Mouse (Mus musculus) kidney, adult 2 months (tissue): ENCODE measurements at regions not wholly inside any gene's neighbourhood (a gene's known extent, or its start where the extent isn't known, plus 50 kb on each side); places are given as distances from the start of the nearest gene placed in this dataset.
"Not testable (repeated sequence)": the region's sequence is repeated elsewhere in the genome, so short reads cannot be mapped to it uniquely, and the experiment has no call there.

ENCODE experiments used
- DNase-seq: peaks from one replicate; pipeline ENCODE4 v3.0.0; 2021
- H3K27ac ChIP-seq: fragments of 200-500 bp; 2 replicates; pipeline ENCODE4 v1.5.1; 2012; ENCODE audit warnings: low read depth, low read length, control low read depth, inconsistent platforms; ENCODE audit not compliant: insufficient read depth
- H3K27me3 ChIP-seq: fragments of 200-500 bp; replicated peaks from 2 replicates; pipeline ENCODE4 v1.6.1; 2012; ENCODE audit warnings: mild to moderate bottlenecking, moderate library complexity, low read length, inconsistent platforms; ENCODE audit not compliant: control insufficient read depth, insufficient read depth
- H3K36me3 ChIP-seq: fragments of 200-500 bp; 2 replicates; pipeline ENCODE4 v1.6.1; 2012; ENCODE audit warnings: mild to moderate bottlenecking, moderate library complexity, low read length, inconsistent platforms; ENCODE audit not compliant: control insufficient read depth, insufficient read depth
- H3K4me1 ChIP-seq: fragments of 200-500 bp; 2 replicates; pipeline ENCODE4 v1.6.1; 2011; ENCODE audit warnings: low read length; ENCODE audit not compliant: control insufficient read depth, insufficient read depth
- H3K4me3 ChIP-seq: fragments of 200-500 bp; 2 replicates; pipeline ENCODE4 v1.5.1; 2011; ENCODE audit warnings: mild to moderate bottlenecking, low read depth, low read length, control low read depth; ENCODE audit not compliant: insufficient read depth
- CTCF ChIP-seq: fragments of 200-500 bp; conservative IDR thresholded peaks from 2 replicates; pipeline ENCODE4 v1.5.1; 2011; ENCODE audit warnings: low read depth, mild to moderate bottlenecking, control low read depth, low read length, moderate library complexity, mixed read lengths; ENCODE audit not compliant: insufficient read depth, insufficient read length
- POLR2A ChIP-seq: fragments of 200-500 bp; IDR thresholded peaks from one replicate; pipeline ENCODE4 v1.6.1; 2011; ENCODE audit warnings: low read depth, low read length, control low read depth
- WGBS: fragments of 180-500 bp; shearing (Covaris S2); methylation state at CpG from one replicate; pipeline ENCODE4 v1.1.7; 2018; 5-methylcytosine and 5-hydroxymethylcytosine counted together

- WGBS, result 77% methylated on average over 7 of the region's 7 CpGs
- H3K4me3 ChIP-seq, result no peak overlapping the region
- H3K4me1 ChIP-seq, result no peaks in the 10 kb centered on the region
- no peak for DNase-seq
- no peak overlapping the region for H3K27ac ChIP-seq
- H3K27me3 ChIP-seq, result no peaks in the 10 kb centered on the region
- TF ChIP-seq POLR2A, result no peak
- no peak for TF ChIP-seq CTCF
- H3K36me3 ChIP-seq, result no peaks in the 10 kb centered on the region
Observed at GRCm38 (mm10) chr15:38129330-38129729, 704.0 kb downstream of the 4930447A16Rik start.

- H3K4me1 ChIP-seq, result no peaks in the 10 kb centered on the region
- H3K27me3 ChIP-seq, result no peaks in the 10 kb centered on the region
- DNase-seq, result no peak
- no peak for TF ChIP-seq CTCF
- no peak for TF ChIP-seq POLR2A
- no peak overlapping the region for H3K27ac ChIP-seq
- no peaks in the 10 kb centered on the region for H3K36me3 ChIP-seq
- no peak overlapping the region for H3K4me3 ChIP-seq
- 80% methylated on average over 8 of the region's 8 CpGs for WGBS
Observed at GRCm38 (mm10) chr15:38129861-38130631, 704.7 kb downstream of the 4930447A16Rik start.

- WGBS, result 97% methylated on average over 2 of the region's 2 CpGs
Observed at GRCm38 (mm10) chr15:38130632-38131028, 705.3 kb downstream of the 4930447A16Rik start.

GRCm38 (mm10) chr15:38139639-38140038, 714.3 kb downstream of the 4930447A16Rik start:
- no peak overlapping the region for H3K4me3 ChIP-seq
- H3K4me1 ChIP-seq, result no peaks in the 10 kb centered on the region
- no peak for TF ChIP-seq CTCF
- no peak for TF ChIP-seq POLR2A
- DNase-seq, result no peak
- no peak overlapping the region for H3K27ac ChIP-seq
- WGBS, result 98% methylated on average over 1 of the region's 1 CpGs
- no peaks in the 10 kb centered on the region; the same call in 1 of the 2 replicates for H3K27me3 ChIP-seq
- no peaks in the 10 kb centered on the region for H3K36me3 ChIP-seq

More at GRCm38 (mm10) chr15:38130632-38131028, 705.3 kb downstream of the 4930447A16Rik start:
- Histone ChIP-seq H3K27ac (no peak overlapping the region), H3K4me1 (no peaks in the 10 kb centered on the region), H3K4me3 (no peak overlapping the region), H3K27me3 (no peaks in the 10 kb centered on the region), H3K36me3 (no peaks in the 10 kb centered on the region)
- DNase-seq, result no peak
- no peak for TF ChIP-seq CTCF
- TF ChIP-seq POLR2A, result no peak

- no peaks in the 10 kb centered on the region for H3K4me1 ChIP-seq
- no peaks in the 10 kb centered on the region for H3K36me3 ChIP-seq
- no peak for TF ChIP-seq POLR2A
- TF ChIP-seq CTCF, result no peak
- no peak overlapping the region for H3K4me3 ChIP-seq
- WGBS, result 83% methylated on average over 2 of the region's 2 CpGs
- no peak overlapping the region for H3K27ac ChIP-seq
- H3K27me3 ChIP-seq, result no peaks in the 10 kb centered on the region; the same call in 1 of the 2 replicates
- DNase-seq, result no peak
Observed at GRCm38 (mm10) chr15:38143495-38143894, 718.1 kb downstream of the 4930447A16Rik start.

GRCm38 (mm10) chr15:38151654-38152053, 726.3 kb downstream of the 4930447A16Rik start:
- Histone ChIP-seq H3K27me3 (no peaks in the 10 kb centered on the region), H3K4me1 (no peaks in the 10 kb centered on the region), H3K27ac (no peak overlapping the region), H3K4me3 (no peak overlapping the region), H3K36me3 (no peaks in the 10 kb centered on the region)
- DNase-seq, result no peak
- TF ChIP-seq POLR2A (no peak), CTCF (no peak)
- 78% methylated on average over 4 of the region's 4 CpGs for WGBS

GRCm38 (mm10) chr15:38153821-38154220, 728.5 kb downstream of the 4930447A16Rik start:
- H3K27me3 ChIP-seq, H3K27ac ChIP-seq, H3K4me1 ChIP-seq, H3K4me3 ChIP-seq, DNase-seq, H3K36me3 ChIP-seq: not testable (repeated sequence)
